Mouse (Mus musculus): ENCODE data around the gene Ankle1. TPM values are rescaled to one million over a fixed set of nuclear protein-coding genes. Genes with fewer than 3 reads are reported as not detected.

The Ankle1 gene
- total RNA-seq (2014; rRNA removed) (5.1 and 12.0 TPM in 2 replicates), polyA plus RNA-seq (2015; fragmentation: Nextera tagmentation; extraction: Ambion mirVana) (5.1 and 5.9 TPM in 2 replicates)

- Histone ChIP-seq H3K4me3 (ENCODE audit: low read length) (peak within 1 kb of the TSS; percentile 45), H3K9ac (replicated peaks; ENCODE audit: low read length) (peak within 1 kb of the TSS; percentile 42; the same call in 1 of the 2 replicates), H3K27ac (no peak within 1 kb of the TSS; the same call in 1 of the 2 replicates), H3K4me1 (ENCODE audit: insufficient read depth, low read length) (peaks cover 9% of the 10 kb centered on the region; the same call in 1 of the 2 replicates), H3K36me3 (ENCODE audit: insufficient read depth, low read length) (no peaks in the 10 kb centered on the region), H3K9me3 (ENCODE audit: low read length) (no peaks in the 10 kb centered on the region), H3K27me3 (ENCODE audit: insufficient read depth, low read length) (no peaks in the 10 kb centered on the region), H3K4me2 (ENCODE audit: low read depth, low read length) (peak within 1 kb of the TSS; percentile 97)
- ATAC-seq (peak; percentile 91), DNase-seq (ENCODE audit: low spot score) (peak; percentile 94)
- 15% methylated on average over 33 of the region's 33 CpGs for WGBS
- peak; percentile 81 for TF ChIP-seq CTCF (IDR thresholded peaks at IDR 0.05; ENCODE audit: low read depth)
Observed at GRCm38 (mm10) chr8:71405401-71406098, at the start of gene Ankle1. Gene Ankle1 (plus strand): TSS chr8:71406010.

- Histone ChIP-seq H3K4me1 (ENCODE audit: insufficient read depth, low read length) (no peaks in the 10 kb centered on the region), H3K4me3 (ENCODE audit: low read length) (no peak overlapping the region), H3K9me3 (ENCODE audit: low read length) (no peaks in the 10 kb centered on the region), H3K9ac (replicated peaks; ENCODE audit: low read length) (no peak overlapping the region), H3K4me2 (ENCODE audit: low read depth, low read length) (no peak overlapping the region), H3K27me3 (ENCODE audit: insufficient read depth, low read length) (no peaks in the 10 kb centered on the region), H3K27ac (no peak overlapping the region), H3K36me3 (ENCODE audit: insufficient read depth, low read length) (peaks cover 73% of the 10 kb centered on the region)
- peak; percentile 7; the same call in 1 of the 2 replicates for TF ChIP-seq CTCF (IDR thresholded peaks at IDR 0.05; ENCODE audit: low read depth)
- WGBS, result 83% methylated on average over 3 of the region's 3 CpGs
- DNase-seq (ENCODE audit: low spot score) (no peak), ATAC-seq (no peak)
Observed at GRCm38 (mm10) chr8:71358026-71358425, 47.8 kb upstream of the Ankle1 start.

- peak; percentile 94 for DNase-seq (ENCODE audit: low spot score)
- H3K4me1 ChIP-seq (ENCODE audit: insufficient read depth, low read length), result peaks cover 7% of the 10 kb centered on the region
- WGBS, result under 1% methylated on average over 56 of the region's 56 CpGs
- ATAC-seq, result peak; percentile 84
- H3K4me2 ChIP-seq (ENCODE audit: low read depth, low read length), result peak within 1 kb of the TSS; percentile 70
- no peak for TF ChIP-seq CTCF (IDR thresholded peaks at IDR 0.05; ENCODE audit: low read depth)
- H3K9me3 ChIP-seq (ENCODE audit: low read length), result no peaks in the 10 kb centered on the region
- peak within 1 kb of the TSS; percentile 87 for H3K27ac ChIP-seq
- H3K36me3 ChIP-seq (ENCODE audit: insufficient read depth, low read length), result peaks cover 13% of the 10 kb centered on the region
- peak within 1 kb of the TSS; percentile 52 for H3K4me3 ChIP-seq (ENCODE audit: low read length)
- H3K9ac ChIP-seq (replicated peaks; ENCODE audit: low read length), result peak within 1 kb of the TSS; percentile 65
- no peaks in the 10 kb centered on the region for H3K27me3 ChIP-seq (ENCODE audit: insufficient read depth, low read length)
Observed at GRCm38 (mm10) chr8:71366771-71367528, 38.9 kb upstream of the Ankle1 start, which contains the start of gene Use1. Gene Use1 (plus strand): TSS chr8:71366848.

GRCm38 (mm10) chr8:71367529-71368176 is 38.2 kb upstream of the Ankle1 start:
- 46% methylated on average over 17 of the region's 17 CpGs for WGBS
- peak overlapping the region; percentile 52 for H3K4me3 ChIP-seq (ENCODE audit: low read length)
- H3K9me3 ChIP-seq (ENCODE audit: low read length), result no peaks in the 10 kb centered on the region
- peaks cover 7% of the 10 kb centered on the region for H3K4me1 ChIP-seq (ENCODE audit: insufficient read depth, low read length)
- H3K4me2 ChIP-seq (ENCODE audit: low read depth, low read length), result peak overlapping the region; percentile 70
- H3K36me3 ChIP-seq (ENCODE audit: insufficient read depth, low read length), result peaks cover 13% of the 10 kb centered on the region
- no peaks in the 10 kb centered on the region for H3K27me3 ChIP-seq (ENCODE audit: insufficient read depth, low read length)
- DNase-seq (ENCODE audit: low spot score) (no peak), ATAC-seq (no peak)
- no peak for TF ChIP-seq CTCF (IDR thresholded peaks at IDR 0.05; ENCODE audit: low read depth)
- peak overlapping the region; percentile 87 for H3K27ac ChIP-seq
- H3K9ac ChIP-seq (replicated peaks; ENCODE audit: low read length), result peak overlapping the region; percentile 65

- no peak overlapping the region for H3K4me2 ChIP-seq (ENCODE audit: low read depth, low read length)
- H3K9ac ChIP-seq (replicated peaks; ENCODE audit: low read length), result no peak overlapping the region
- no peak overlapping the region for H3K4me3 ChIP-seq (ENCODE audit: low read length)
- no peak for DNase-seq (ENCODE audit: low spot score)
- H3K36me3 ChIP-seq (ENCODE audit: insufficient read depth, low read length), result peaks cover 13% of the 10 kb centered on the region
- no peak for ATAC-seq
- H3K27ac ChIP-seq, result 0 out of 2 replicates have a peak overlapping the region, but pooled peaks have one; percentile 87
- no peak for TF ChIP-seq CTCF (IDR thresholded peaks at IDR 0.05; ENCODE audit: low read depth)
- H3K27me3 ChIP-seq (ENCODE audit: insufficient read depth, low read length), result no peaks in the 10 kb centered on the region
- H3K4me1 ChIP-seq (ENCODE audit: insufficient read depth, low read length), result peaks cover 7% of the 10 kb centered on the region
- no peaks in the 10 kb centered on the region for H3K9me3 ChIP-seq (ENCODE audit: low read length)
Observed at GRCm38 (mm10) chr8:71368366-71368765, 37.4 kb upstream of the Ankle1 start.

GRCm38 (mm10) chr8:71369040-71369718 is 36.6 kb upstream of the Ankle1 start:
- DNase-seq (ENCODE audit: low spot score) (no peak), ATAC-seq (no peak)
- Histone ChIP-seq H3K27me3 (ENCODE audit: insufficient read depth, low read length) (no peaks in the 10 kb centered on the region), H3K9me3 (ENCODE audit: low read length) (no peaks in the 10 kb centered on the region), H3K4me2 (ENCODE audit: low read depth, low read length) (no peak overlapping the region), H3K36me3 (ENCODE audit: insufficient read depth, low read length) (peaks cover 20% of the 10 kb centered on the region), H3K9ac (replicated peaks; ENCODE audit: low read length) (no peak overlapping the region), H3K27ac (no peak overlapping the region), H3K4me3 (ENCODE audit: low read length) (no peak overlapping the region), H3K4me1 (ENCODE audit: insufficient read depth, low read length) (peaks cover 7% of the 10 kb centered on the region)
- WGBS, result 94% methylated on average over 10 of the region's 10 CpGs
- TF ChIP-seq CTCF (IDR thresholded peaks at IDR 0.05; ENCODE audit: low read depth), result no peak

Data from hindbrain, postnatal 0 days (tissue).